19 mouse cellular contexts compared by ENCODE assay signal in genomic region chr9:90199611-90200010, GRCm38 (mm10). TPM values are rescaled to one million over a fixed set of nuclear protein-coding genes. Genes with fewer than 3 reads are reported as not detected.
"Had no signal": no experiment of that assay in that cellular context is flagged by ENCODE, and none has a peak within 500 bp of the region (broad histone marks: within the 10 kb centered on the region; RNA-seq: fewer than 3 reads in every experiment).

No protein-coding gene starts in this region.

- H3K9me3 ChIP-seq: liver, embryonic 13.5 days had no signal

- DNase-seq: kidney, postnatal 10 days; kidney, postnatal 36 days; layer of hippocampus, postnatal 36 days; liver, embryonic 13.5 days; lung, adult 2 months; lung, postnatal 14 days; lung, postnatal 4 days; midbrain, embryonic 14.5 days; right cerebral cortex, adult 18-20 months; right cerebral cortex, postnatal 14 days; right cerebral cortex, postnatal 4 days; thymus, adult 2 months; thymus, postnatal 14 days; thymus, postnatal 4 days had no signal

- H3K27me3 ChIP-seq: liver, embryonic 13.5 days had no signal

- H3K4me3 ChIP-seq: left cerebral cortex, adult 2 months; liver, embryonic 13.5 days had no signal

- H3K9ac ChIP-seq: liver, embryonic 13.5 days had no signal

- H3K4me2 ChIP-seq: liver, embryonic 13.5 days; midbrain, embryonic 11.5 days had no signal

- H3K27ac ChIP-seq: left cerebral cortex, adult 2 months; liver, embryonic 13.5 days; stomach, postnatal 0 days had no signal

RNA-seq across cellular contexts. Expression of gene Adamts7, which starts 36.7 kb away (rescaled TPM):
- total RNA-seq: megakaryocyte progenitor cell, adult 5-6 weeks; megakaryocyte-erythroid progenitor cell, adult 5-6 weeks had no signal
